Mouse (Mus musculus): ENCODE results near the gene Tmem59.

GRCm38 (mm10) chr4:107246040-107246439 is 67.8 kb downstream of the Tmem59 start:
- TF ChIP-seq POLR2A (IDR thresholded peaks at IDR 0.05; ENCODE audit: insufficient read depth, low read depth, low read length): no peak
- TF ChIP-seq CTCF (IDR thresholded peaks at IDR 0.05): no peak
- TF ChIP-seq EP300 (IDR thresholded peaks at IDR 0.05; ENCODE audit: insufficient read depth, low read depth, low read length): no peak
